Mouse (Mus musculus) megakaryocyte-erythroid progenitor cell, adult 5-6 weeks (primary cell): Measurements from ENCODE around the gene Hinfp. TPM values are rescaled to one million over a fixed set of nuclear protein-coding genes. Genes with fewer than 3 reads are reported as not detected.

Source experiments
- ATAC-seq: replicated peaks from 2 replicates; pipeline ENCODE4 v1.8.0; 2016; ENCODE audit warnings: mild to moderate bottlenecking, inconsistent platforms; ENCODE audit not compliant: severe bottlenecking, poor library complexity, low FRiP score, low TSS enrichment
- total RNA-seq, 2 experiments: library from RNA; stranded (forward) in 1 of 2; stranded (reverse) in 1 of 2; fragments of 200-1000, 215-1000 nt in 1 of 2; fragments of >200 nt in 1 of 2; fragmentation: Nextera tagmentation in 1 of 2; gene quantifications; 2 replicates each; pipeline ENCODE4 v1.2.3; 2014 to 2017

Gene Hinfp
- total RNA-seq, 2 experiments from 2014 or later, result 16.2 to 25.3 TPM

DNA sequence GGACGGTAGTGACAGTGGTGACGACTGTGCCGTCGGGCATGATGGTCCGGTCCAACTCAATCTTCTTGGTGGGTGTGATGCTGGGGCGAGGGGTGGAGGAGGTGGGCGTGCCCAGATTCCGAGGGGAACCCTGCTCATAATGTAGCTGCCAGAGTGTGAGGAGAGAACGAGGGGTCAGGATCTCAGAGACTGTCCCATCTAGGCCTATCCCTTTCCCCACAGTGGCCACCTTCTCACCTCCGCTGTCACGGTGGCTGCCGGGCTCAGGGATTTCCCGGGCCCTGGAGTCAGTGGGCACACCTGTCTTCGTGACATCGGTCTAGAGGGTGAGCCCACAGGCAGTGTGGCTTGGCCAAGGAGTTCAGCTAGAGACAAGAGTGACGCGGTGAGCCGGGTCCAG lies 9.4 kb upstream of the Hinfp start:
- ATAC-seq, result no peak

DNA sequence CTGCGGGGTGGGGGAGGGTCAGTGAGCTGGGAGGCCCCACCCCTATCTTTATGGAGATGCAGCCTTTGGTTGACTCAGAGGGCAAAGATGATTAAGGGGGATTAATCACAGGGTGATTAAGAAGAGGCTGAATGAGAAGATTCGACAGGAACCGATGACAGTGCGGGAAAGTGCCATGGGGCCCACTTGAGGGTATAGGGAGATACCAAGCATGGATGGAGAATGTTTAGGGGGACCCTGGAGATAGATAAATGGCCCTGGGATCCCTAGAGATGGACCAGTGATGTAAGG lies 8.7 kb upstream of the Hinfp start:
- no peak for ATAC-seq

DNA sequence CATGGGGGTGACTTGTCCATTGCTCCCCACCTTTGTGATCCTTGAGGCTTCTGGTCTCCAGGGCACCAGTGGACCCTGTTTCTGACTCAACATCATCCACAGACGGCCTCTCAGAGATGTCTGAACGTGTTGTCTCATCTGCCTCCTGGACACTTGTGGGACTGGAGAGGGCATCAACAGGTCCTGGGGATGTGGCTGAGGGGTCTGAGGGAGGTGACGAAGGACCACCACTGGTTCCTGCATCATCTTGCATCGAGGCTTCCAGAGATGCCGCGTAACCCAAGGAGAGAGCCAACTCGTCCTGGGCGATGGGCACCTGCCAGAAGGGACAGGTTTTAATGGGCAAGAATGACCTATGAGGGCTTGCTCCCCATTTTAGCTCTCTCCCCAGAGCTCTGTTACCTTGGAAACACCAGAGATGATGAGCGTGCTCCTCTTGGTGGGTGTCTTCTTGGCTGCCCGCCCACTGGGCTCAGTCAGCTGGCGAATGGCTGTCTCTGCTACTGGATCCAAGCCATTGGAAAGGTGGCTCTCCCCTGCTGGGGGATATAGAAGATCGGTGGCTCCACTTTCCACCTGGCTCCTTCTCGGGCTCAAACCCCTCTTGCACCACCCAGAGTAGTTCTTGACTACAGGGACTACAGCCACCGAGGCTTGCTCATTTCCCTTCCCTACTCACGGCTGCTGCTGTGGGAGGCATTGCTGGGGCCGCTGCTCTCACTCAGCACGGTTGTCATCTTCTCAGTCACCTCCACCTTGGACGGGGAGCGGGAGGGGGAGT lies 8.2 kb upstream of the Hinfp start:
- no peak for ATAC-seq

DNA sequence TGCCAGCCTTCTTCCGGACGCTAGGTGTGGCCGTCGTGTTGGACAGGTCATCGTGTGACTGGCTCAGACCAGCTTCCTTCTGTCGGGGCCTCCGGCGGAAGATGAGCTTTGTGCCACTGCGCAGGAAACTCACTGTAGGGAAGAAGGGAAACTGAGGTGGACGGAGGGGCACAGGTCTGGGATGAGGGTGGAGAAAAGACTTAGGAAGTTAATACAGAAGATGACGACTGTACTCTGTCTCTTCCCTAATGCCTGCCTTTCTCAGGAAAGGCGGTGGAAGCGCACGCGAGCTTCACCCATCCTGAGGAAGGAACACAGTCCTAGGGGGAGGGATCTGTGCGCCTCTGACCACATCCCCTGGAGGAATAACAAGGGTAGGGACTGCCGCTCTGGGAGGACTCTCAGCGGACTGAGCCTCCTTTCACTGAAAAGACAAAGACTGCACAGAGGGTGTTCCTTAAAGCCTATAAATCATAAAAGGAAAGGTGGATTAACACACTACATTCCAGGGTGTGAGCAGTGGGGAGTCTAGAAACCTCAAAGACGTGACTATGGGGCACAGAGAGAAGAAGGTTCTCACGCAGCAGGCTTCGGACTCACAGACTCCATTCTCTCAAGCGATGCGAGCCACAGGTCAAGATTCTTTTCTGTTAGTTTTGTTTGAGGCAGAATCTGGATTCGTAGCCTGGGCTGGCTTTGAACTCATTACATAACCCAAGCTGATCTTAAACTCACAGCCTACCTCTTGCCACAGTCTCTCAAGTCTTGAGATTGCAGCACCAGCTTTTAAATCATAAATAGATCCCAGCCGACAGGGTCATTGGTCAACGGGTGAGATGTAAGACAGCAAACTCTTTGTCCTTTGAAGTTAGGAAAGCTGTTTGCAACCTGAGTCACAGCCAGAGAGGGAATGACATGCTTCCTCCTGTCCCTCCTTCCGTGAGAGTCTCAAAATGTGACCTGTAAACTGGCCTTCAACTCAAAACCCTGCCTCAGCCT lies 6.0 kb upstream of the Hinfp start:
- no peak for ATAC-seq

GRCm38 (mm10) chr9:44310750-44311135 lies 5.3 kb upstream of the Hinfp start:
- no peak for ATAC-seq

DNA sequence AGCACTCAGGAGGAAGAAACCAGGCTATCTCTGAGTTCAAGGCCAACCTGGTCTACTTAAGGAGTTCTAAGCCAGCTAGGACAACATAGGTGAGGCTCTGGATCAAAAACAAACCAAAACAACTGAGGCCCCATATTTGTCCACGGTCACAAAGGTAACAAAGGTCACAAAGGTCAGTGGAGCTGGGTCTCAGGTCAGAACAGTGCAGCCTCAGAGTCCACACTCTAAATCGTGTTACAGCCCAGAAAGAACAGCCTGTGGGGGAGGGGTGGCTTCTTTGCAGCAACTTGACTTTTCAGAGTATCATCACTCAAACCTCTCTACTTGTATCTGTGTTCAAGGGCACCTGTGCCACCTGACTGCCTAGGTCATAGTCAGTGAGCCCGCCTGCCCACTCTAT lies 4.3 kb upstream of the Hinfp start:
- no peak for ATAC-seq

GRCm38 (mm10) chr9:44307248-44307647 lies 1.8 kb upstream of the Hinfp start:
- ATAC-seq, result no peak

DNA sequence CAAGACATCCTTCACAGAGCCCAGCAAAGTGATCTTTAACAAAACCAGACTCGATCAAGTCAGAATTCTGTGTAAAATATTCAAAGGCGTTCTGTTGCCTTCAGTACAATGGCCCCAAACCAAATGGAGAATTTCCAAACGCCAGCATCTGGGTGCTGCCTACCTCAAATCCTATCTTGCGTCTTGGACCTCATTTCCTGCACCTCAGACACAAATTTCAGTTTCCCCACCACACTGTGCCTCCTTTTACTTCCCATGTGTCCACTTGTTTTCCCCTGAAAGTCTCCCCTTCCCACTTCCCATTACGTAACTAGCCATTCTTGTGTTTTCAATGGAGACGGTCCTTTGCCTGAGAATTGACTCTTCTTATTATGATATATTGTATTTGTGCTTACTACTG lies 1.1 kb upstream of the Hinfp start:
- no peak for ATAC-seq

GRCm38 (mm10) chr9:44300001-44300400 lies 5.5 kb downstream of the Hinfp start:
- ATAC-seq, result peak; percentile 94

DNA sequence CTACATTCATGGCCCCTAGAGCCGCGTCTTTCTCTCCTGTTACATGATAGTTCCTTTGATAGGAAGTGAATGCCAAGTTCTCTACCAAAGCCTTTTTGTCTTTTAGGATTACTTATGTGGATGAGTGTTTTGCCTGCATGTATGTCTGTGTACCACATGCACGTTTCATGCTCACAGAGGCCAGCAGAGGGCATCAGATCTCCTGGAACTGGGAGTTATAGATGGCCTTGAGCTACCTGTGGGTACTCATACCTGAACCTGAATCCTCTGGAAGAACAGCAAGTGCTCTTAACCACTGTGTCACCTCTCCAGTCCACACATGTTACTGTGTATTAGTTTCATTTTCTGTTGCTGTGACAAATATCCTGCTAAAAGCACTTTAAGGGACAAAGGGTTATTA lies 13.0 kb downstream of the Hinfp start:
- ATAC-seq, result no peak

DNA sequence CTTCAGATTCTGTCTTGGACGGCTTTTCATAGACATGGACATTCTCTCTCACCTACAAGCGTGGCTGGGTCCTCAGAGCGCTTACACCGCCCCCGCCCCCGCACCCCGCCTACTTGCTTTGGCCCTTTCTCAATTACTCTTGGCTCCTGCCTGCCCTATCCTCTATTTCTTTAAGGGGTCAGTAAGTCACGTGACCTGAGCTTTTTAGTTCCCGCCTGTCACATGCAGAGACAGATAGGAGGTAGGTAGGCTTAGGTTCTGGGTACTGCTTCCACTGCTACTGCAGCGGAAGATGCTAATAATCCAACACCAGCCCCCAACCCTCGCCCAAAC lies 16.5 kb downstream of the Hinfp start:
- ATAC-seq, result no peak; the same call in 1 of the 2 replicates

- peak; percentile 86 for ATAC-seq
Observed at GRCm38 (mm10) chr9:44288076-44288958, 17.2 kb downstream of the Hinfp start, which contains the start of gene Abcg4. Gene Abcg4, minus strand, starts transcription at chr9:44288615.

DNA sequence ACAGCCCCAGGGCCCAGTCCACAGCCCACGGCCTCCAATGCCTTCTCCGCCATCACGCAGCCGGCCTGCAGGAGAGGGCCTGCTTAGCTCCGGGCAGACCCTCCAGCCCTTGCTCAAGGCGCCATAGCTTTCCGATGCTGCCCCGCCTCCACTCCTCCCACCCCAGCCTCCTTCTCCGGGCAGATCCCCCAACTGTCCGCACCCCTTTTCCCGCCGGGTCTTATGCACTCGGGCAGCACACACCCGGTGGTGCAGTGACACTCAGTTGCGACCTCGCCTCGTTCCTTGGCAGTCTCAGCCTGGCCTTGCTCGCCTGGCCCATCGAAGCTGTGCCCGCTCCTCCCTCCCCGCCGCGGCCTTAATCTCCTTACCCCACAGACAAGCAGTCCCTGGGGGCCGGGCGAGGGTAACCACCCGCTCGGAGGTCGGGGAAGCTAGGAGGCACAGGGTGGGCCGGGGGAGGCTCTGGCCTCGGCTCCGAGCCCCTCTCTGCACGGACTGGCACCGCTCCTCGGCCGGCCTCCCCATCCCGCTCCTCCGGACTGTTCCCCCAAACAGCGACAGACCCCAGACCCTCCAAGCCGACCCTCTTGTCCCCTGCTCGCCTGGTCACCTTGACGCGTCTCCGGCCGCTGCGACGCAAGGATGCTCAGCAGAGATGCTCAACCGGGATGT lies 17.9 kb downstream of the Hinfp start:
- ATAC-seq, result peak; percentile 42

DNA sequence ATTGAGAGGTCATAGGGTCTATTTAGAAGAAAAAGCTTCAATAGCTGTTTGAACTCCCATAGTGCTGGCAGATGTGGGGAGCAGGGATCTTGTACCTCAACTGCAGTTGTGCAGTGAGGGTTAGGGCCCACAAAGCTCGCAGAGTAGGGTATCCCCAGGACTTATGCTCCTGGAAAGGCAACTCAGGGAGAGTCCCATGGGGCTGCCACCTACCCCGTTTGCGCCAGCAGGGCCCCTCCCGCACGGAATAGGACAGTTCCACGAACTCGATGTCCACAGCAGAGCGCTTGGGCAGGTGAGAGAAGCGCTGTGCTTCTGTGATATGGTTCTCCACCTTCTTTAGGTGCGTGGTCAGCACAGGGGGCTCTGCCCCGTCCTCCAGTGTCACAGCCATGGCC lies 18.5 kb downstream of the Hinfp start:
- ATAC-seq, result no peak

- ATAC-seq, result no peak
Observed at GRCm38 (mm10) chr9:44286256-44286850, 19.1 kb downstream of the Hinfp start.

DNA sequence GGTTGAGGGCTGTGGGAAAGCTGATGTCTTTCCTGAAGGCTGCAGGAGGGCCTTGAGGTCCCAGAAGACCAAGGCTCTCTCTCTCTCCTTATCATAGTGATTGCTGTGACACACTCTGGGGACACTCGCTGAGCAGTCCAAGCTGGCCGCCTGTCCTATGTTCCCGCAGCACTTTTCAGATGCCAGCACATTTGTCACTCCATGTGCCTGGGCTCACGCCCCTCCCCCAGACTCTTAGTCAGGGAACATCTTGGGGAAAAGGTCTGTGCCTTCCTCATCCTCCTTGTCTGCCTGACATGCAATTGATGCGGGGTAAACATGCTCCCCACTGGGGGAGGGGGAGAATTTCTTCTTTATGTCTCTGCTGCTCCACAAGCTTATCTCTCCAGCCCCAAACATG lies 22.3 kb downstream of the Hinfp start:
- no peak for ATAC-seq

DNA sequence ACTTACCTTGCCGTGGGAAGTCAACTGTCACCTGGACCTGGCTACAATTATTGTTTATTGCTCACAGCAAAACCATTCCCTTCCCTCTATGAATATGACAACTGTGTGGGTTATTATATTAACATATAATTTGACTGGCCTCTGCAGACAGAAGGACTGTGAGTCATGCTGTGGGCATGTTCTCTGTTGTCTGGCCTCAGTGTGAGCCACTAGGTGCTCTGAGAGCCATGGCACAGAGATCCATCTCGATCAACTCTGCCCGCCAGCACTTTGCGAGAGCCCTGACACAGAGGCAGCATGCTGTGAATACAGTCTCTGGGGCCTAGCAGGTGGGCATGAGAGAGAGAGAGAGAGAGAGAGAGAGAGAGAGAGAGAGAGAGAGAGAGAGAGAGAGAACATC lies 35.5 kb downstream of the Hinfp start:
- no peak for ATAC-seq

DNA sequence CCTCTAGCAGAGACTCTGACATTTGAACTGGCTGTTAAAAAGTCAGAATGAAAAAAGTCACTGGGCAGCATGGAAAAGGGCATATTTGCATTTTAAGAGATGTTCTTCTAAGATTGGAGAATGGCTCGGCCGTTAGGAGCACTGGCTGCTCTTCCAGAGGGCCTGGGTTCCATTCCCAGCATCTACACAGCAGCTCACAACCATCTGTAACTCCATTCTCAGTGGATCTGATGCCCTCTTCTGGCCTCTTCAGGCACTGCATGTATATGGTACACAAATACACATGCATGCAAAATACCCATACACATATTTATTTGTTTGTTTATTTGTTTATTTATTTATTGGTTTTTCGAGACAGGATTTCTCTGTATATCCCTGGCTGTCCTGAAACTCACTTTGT lies 36.4 kb downstream of the Hinfp start:
- no peak for ATAC-seq

- peak; percentile 36 for ATAC-seq
Observed at GRCm38 (mm10) chr9:44268432-44268831, 37.0 kb downstream of the Hinfp start, which contains the start of gene Nlrx1. Gene Nlrx1, minus strand, starts transcription at chr9:44268599.
